Mouse (Mus musculus): ENCODE results near the gene Tceal7. TPM values are rescaled to one million over a fixed set of nuclear protein-coding genes. Genes with fewer than 3 reads are reported as not detected.
"Not testable (repeated sequence)": the region's sequence is repeated elsewhere in the genome, so short reads cannot be mapped to it uniquely, and the experiment has no call there.

The Tceal7 gene
- polyA plus RNA-seq, 1 experiment from 2014 or later, result 2.9 TPM

DNA sequence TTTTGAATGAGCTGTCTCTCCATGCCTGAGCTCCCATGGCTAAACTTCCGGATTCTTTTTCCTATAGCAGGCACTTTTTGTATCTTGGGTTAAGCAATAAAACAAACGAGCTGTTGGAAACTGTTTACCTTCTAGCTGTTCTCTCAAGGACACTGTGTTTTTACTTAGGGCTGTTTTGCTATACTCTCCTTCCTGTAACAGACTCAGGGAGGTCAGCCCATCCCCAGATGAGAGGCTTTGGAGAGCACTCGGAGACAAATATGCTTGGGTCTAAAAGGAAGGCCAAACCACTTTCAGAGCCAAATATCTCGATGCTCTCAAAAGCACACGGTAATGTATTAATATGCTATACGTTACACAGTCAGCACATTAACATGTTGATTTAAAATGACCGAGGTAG lies 35.1 kb downstream of the Tceal7 start:
- Histone ChIP-seq H3K4me1 (replicated peaks) (peaks cover 10% of the 10 kb centered on the region), H3K9me3 (replicated peaks) (no peaks in the 10 kb centered on the region), H3K36me3 (peaks cover 5% of the 10 kb centered on the region; the same call in 1 of the 2 replicates), H3K9ac (no peak overlapping the region), H3K27ac (no peak overlapping the region), H3K27me3 (no peaks in the 10 kb centered on the region), H3K4me2 (no peak overlapping the region), H3K4me3 (replicated peaks) (no peak overlapping the region)
- ATAC-seq (ENCODE audit: low read depth) (no peak), DNase-seq (no peak)
- 63% methylated on average over 7 of the region's 7 CpGs for WGBS (ENCODE audit: insufficient replicate concordance)

DNA sequence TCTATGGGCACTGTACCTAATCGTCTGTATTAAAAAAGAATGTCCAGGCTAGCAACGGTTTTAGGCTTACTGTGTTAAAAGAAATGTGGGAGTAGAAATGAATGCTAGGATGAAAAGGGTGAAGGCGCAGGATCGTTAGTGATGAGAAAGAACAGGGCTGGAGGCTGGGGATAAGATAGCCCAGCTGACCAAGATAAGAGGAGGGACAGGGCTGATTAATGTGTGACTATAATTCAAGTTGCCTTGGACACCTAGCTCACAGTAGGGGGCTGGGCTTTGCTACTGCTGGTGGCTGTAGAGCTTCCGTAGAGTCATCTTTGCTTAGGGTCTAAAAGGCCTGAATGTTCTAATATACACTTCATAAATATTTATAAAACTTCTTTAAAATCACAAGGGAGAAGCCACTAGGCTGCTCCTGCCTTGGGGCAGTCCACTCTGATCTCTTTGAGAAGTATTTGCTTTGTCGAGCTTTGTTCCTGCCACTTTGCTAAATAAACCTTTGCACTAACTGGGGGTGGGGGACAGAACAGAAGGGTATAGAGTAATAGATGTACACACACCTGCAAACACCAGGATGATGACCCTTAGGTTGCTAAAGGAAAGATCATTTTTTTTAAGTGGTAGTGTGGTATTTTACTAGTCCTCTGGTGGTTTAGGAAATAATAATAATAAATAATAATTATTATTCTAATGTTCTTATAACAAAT lies 37.6 kb downstream of the Tceal7 start:
- peak overlapping the region; percentile 39; the same call in 1 of the 2 replicates for H3K27ac ChIP-seq

DNA sequence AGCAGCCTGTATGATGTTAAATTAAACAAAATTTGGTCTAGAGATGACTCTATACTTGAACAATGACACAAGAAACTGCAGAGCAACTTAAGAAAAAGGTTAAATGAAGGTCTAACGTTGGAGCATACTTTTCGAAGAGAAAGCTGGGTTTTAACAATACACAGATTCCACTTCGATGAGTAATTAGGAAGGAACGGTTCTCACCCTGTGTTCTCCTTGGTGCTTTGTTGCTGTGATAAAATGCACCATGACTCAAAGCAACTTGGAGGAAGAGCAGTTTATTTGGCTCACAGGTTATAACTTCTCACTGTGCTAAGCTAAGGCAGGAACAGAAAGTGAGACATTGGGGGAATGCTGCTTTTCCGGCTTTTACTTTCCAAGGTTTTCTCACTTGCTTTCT lies 53.1 kb downstream of the Tceal7 start:
- no peak for ATAC-seq (ENCODE audit: low read depth)
- H3K4me2 ChIP-seq, result no peak overlapping the region
- H3K27ac ChIP-seq, result no peak overlapping the region
- H3K27me3 ChIP-seq, result no peaks in the 10 kb centered on the region
- H3K9me3 ChIP-seq (replicated peaks), result no peaks in the 10 kb centered on the region
- no peaks in the 10 kb centered on the region for H3K36me3 ChIP-seq
- H3K4me3 ChIP-seq (replicated peaks), result no peak overlapping the region
- H3K9ac ChIP-seq, result no peak overlapping the region
- 0 out of 2 replicates have a peak, but pooled peaks cover 2% of the 10 kb centered on the region for H3K4me1 ChIP-seq (replicated peaks)
- no peak for DNase-seq
- WGBS (ENCODE audit: insufficient replicate concordance), result 77% methylated on average over 5 of the region's 5 CpGs

More for the DNA sequence above, 37.6 kb downstream of the Tceal7 start:
- H3K9ac ChIP-seq, result no peak overlapping the region
- ATAC-seq (ENCODE audit: low read depth) (peak; percentile 90), DNase-seq (no peak)
- no peaks in the 10 kb centered on the region for H3K9me3 ChIP-seq (replicated peaks)
- peak overlapping the region; percentile 17; the same call in 1 of the 2 replicates for H3K4me2 ChIP-seq
- H3K36me3 ChIP-seq, result peaks cover 5% of the 10 kb centered on the region; the same call in 1 of the 2 replicates
- H3K4me3 ChIP-seq (replicated peaks), result no peak overlapping the region
- H3K4me1 ChIP-seq (replicated peaks), result peaks cover 10% of the 10 kb centered on the region
- no peaks in the 10 kb centered on the region for H3K27me3 ChIP-seq
- 38% methylated on average over 6 of the region's 6 CpGs for WGBS (ENCODE audit: insufficient replicate concordance)

DNA sequence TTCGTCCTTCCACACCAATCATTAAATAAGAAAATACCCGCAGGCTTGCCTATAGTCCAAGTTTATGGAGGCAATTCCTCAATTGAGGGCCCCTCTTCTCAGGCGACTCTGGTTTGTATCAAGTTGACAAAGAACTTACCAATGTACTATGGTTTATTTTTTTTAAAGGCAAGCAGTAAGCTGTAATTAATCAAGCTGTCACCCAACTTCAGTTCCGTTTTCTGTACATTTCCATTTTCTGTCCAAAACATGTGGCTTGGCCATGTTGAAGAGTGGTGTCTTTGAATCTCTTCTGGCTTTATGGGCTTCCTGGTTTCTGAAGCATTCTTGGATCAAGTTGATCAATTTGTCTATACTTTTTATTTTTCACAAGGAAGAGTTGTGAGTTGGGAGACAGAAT lies 53.6 kb downstream of the Tceal7 start:
- H3K36me3 ChIP-seq, result no peaks in the 10 kb centered on the region

DNA sequence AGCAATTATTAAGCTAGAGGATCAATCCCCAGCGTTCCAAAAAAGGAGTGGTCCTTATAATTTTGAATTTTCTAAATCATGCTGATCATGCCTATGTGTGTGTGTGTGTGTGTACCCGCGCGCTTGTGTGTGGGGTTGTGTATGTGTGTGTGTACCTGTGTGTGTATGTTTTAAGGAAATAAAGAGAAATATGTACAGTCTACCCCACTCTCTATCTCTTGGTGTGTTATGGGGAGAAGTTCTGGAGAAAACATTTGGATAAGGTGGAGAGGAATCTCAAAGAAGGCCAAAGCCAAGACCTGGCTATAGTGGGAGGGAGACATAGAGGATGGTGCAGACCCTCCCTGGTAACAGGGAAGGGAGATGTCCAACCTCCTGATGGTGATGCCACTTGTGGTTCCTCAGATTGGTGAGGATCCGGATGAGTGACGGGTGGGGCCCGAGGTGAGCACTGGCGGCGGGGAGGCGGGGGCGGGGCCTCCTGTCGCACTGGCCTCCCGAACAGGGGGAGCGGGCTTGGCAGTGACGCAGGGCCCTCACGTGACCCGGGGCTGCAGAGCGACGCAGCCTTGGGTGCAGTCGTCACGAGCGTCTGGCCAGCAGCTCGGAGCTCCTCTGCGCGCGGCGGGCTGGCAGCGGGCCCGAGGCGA lies 55.3 kb downstream of the Tceal7 start, which contains the start of gene Bex3:
TSS of gene Bex3 (plus strand) at position 511 of the 650 bp plus-strand sequence.
- H3K4me2 ChIP-seq, result peak within 1 kb of the TSS; percentile 56
- DNase-seq, result peak; percentile 52
- H3K4me1 ChIP-seq (replicated peaks); H3K9me3 ChIP-seq (replicated peaks); H3K36me3 ChIP-seq; H3K27ac ChIP-seq; H3K27me3 ChIP-seq: not testable (repeated sequence)
- peak within 1 kb of the TSS; percentile 65 for H3K9ac ChIP-seq
- peak; percentile 97 for ATAC-seq (ENCODE audit: low read depth)
- peak within 1 kb of the TSS; percentile 56 for H3K4me3 ChIP-seq (replicated peaks)
- 62% methylated on average over 5 of the region's 30 CpGs for WGBS (ENCODE audit: insufficient replicate concordance)

More for the DNA sequence above, 53.6 kb downstream of the Tceal7 start:
- H3K9ac ChIP-seq, result no peak overlapping the region
- H3K4me3 ChIP-seq (replicated peaks), result no peak overlapping the region
- no peaks in the 10 kb centered on the region for H3K27me3 ChIP-seq
- H3K9me3 ChIP-seq (replicated peaks), result no peaks in the 10 kb centered on the region
- no peak overlapping the region for H3K4me2 ChIP-seq
- no peak overlapping the region for H3K27ac ChIP-seq
- WGBS (ENCODE audit: insufficient replicate concordance), result 55% methylated on average over 4 of the region's 4 CpGs
- no peak for ATAC-seq (ENCODE audit: low read depth)
- H3K4me1 ChIP-seq (replicated peaks), result 0 out of 2 replicates have a peak, but pooled peaks cover 2% of the 10 kb centered on the region
- no peak for DNase-seq

DNA sequence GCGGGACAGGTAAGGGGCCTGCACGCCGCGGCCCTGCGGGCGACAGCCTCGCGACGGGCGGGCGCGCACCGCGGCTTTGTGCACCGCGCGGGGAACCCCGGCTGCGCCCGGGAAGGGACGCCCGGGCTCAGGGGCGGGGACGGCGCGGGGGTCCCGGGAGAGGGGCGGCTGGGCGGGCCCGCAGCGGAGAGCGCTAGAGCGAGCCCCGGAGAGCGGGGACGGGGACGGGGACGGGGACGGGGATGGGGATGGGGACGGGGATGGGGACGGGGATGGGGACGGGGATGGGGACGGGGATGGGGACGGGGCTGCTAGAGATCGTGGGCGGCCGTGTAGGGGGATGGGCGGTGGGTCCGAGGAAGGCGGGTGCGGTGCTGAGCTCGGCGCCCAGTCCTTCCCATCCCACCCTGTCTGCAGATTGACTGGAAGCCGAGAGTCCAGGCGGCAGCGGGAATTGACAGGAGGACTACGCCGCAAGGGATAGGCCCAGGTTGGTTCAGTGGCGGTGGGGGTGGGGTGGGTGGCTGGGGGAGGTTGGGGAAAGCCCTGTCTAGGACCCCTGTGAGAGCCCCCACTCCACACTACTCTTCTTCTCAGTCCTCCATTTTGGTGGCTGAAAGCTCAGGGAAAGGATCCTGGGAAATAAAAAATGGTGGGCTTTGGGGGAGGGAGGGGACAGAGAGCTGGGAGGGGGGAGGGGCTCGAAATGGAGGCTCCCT lies 56.0 kb downstream of the Tceal7 start:
- H3K27me3 ChIP-seq; H3K27ac ChIP-seq; H3K4me1 ChIP-seq (replicated peaks); H3K36me3 ChIP-seq; DNase-seq; H3K9me3 ChIP-seq (replicated peaks): not testable (repeated sequence)
- Histone ChIP-seq H3K4me2 (peak overlapping the region; percentile 56), H3K9ac (peak overlapping the region; percentile 65), H3K4me3 (replicated peaks) (peak overlapping the region; percentile 56)
- WGBS (ENCODE audit: insufficient replicate concordance), result 24% methylated on average over 13 of the region's 60 CpGs
- ATAC-seq (ENCODE audit: low read depth), result peak; percentile 28

DNA sequence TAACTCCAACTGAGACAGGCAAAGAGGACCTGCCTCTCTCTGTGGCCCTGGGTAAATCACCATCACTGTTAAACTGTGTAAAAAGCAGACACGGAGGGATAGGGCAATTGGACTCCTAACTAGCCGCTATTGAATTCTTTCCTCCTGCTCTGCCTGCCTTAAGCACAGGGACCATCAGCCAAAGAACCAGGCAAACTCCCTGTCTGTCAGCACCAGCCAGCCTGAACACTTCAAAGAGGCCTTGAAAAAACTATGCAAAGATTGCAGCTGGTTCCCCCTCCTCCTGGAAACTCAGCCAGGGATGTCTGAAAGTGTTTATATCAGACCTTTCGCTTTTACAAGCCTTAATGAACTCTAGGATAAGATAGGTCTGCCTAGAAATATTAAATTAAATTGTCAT lies 60.0 kb downstream of the Tceal7 start:
- no peaks in the 10 kb centered on the region for H3K9me3 ChIP-seq (replicated peaks)
- no peak overlapping the region for H3K9ac ChIP-seq
- H3K4me1 ChIP-seq (replicated peaks), result 0 out of 2 replicates have a peak, but pooled peaks cover 2% of the 10 kb centered on the region
- DNase-seq (no peak), ATAC-seq (ENCODE audit: low read depth) (no peak)
- no peak overlapping the region for H3K27ac ChIP-seq
- no peak overlapping the region for H3K4me2 ChIP-seq
- no peak overlapping the region for H3K4me3 ChIP-seq (replicated peaks)
- H3K36me3 ChIP-seq, result no peaks in the 10 kb centered on the region
- H3K27me3 ChIP-seq, result no peaks in the 10 kb centered on the region
- WGBS (ENCODE audit: insufficient replicate concordance), result 22% methylated on average over 3 of the region's 3 CpGs

DNA sequence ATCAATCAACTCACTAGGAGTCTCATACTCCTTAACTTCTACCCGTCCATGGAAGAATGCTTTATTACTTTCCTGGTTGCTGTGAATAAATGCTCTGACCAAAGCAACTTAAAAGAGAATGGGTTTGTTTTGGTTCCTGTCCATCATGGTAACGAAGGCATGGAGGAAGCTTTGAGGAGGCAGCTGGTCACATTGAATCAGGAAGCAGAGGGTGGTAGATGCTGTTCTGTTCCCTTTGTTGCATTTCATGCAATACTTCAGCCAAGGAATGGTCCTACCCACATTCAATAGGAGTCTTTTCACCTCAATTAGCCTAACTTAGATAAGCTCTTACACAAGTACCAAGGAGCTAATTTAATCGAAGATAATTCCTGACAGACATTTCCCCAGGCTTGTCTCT lies 60.8 kb downstream of the Tceal7 start:
- 43% methylated on average over 3 of the region's 3 CpGs for WGBS (ENCODE audit: insufficient replicate concordance)
- H3K9me3 ChIP-seq (replicated peaks), result no peaks in the 10 kb centered on the region
- no peak overlapping the region for H3K9ac ChIP-seq
- DNase-seq (no peak), ATAC-seq (ENCODE audit: low read depth) (no peak)
- H3K4me3 ChIP-seq (replicated peaks), result no peak overlapping the region
- H3K36me3 ChIP-seq, result no peaks in the 10 kb centered on the region
- no peak overlapping the region for H3K27ac ChIP-seq
- no peaks in the 10 kb centered on the region for H3K27me3 ChIP-seq
- H3K4me2 ChIP-seq, result no peak overlapping the region
- H3K4me1 ChIP-seq (replicated peaks), result 0 out of 2 replicates have a peak, but pooled peaks cover 2% of the 10 kb centered on the region

Small RNAs within 50 kb of the gene (microRNA-seq; reads per million reads assigned to microRNA genes)
- gene Mir6383, result not detected

Other genes starting within 250 kb of the Tceal7 start
- gene Arxes2, start 221.0 kb upstream of the Tceal7 start, polyA plus RNA-seq (2015; fragmentation: Nextera tagmentation; extraction: Ambion mirVana), result 25.8 and 28.8 TPM in 2 replicates
- 13.1 and 17.0 TPM in 2 replicates for gene Arxes1, start 181.4 kb upstream of the Tceal7 start, polyA plus RNA-seq (2015; fragmentation: Nextera tagmentation; extraction: Ambion mirVana)
- 176 and 215 TPM in 2 replicates for gene Bex2, start 146.5 kb upstream of the Tceal7 start, polyA plus RNA-seq (2015; fragmentation: Nextera tagmentation; extraction: Ambion mirVana)
- gene Nxf3, start 129.5 kb upstream of the Tceal7 start, polyA plus RNA-seq (2015; fragmentation: Nextera tagmentation; extraction: Ambion mirVana), result 0.18 and 0.21 TPM in 2 replicates
- 211 and 264 TPM in 2 replicates for gene Bex4, start 75.8 kb upstream of the Tceal7 start, polyA plus RNA-seq (2015; fragmentation: Nextera tagmentation; extraction: Ambion mirVana)
- gene Tceal8, start 42.4 kb upstream of the Tceal7 start, polyA plus RNA-seq (2015; fragmentation: Nextera tagmentation; extraction: Ambion mirVana), result 191 and 256 TPM in 2 replicates
- gene Tceal5, start 10.9 kb upstream of the Tceal7 start, polyA plus RNA-seq (2015; fragmentation: Nextera tagmentation; extraction: Ambion mirVana), result 6.2 and 6.4 TPM in 2 replicates
- 170 and 184 TPM in 2 replicates for gene Bex1, start 734 bp downstream of the Tceal7 start, polyA plus RNA-seq (2015; fragmentation: Nextera tagmentation; extraction: Ambion mirVana)
- 227 and 291 TPM in 2 replicates for gene Tceal9, start 30.3 kb downstream of the Tceal7 start, polyA plus RNA-seq (2015; fragmentation: Nextera tagmentation; extraction: Ambion mirVana)
- gene Bex3, start 55.5 kb downstream of the Tceal7 start, polyA plus RNA-seq (2015; fragmentation: Nextera tagmentation; extraction: Ambion mirVana), result 238 and 269 TPM in 2 replicates

All from liver, embryonic 13.5 days (tissue).